Mouse (Mus musculus) liver, embryonic 14.5 days (tissue): Measurements from ENCODE around the gene Vps9d1.

Experiments
- CTCF ChIP-seq: IDR thresholded peaks from 2 replicates; pipeline ENCODE4 v1.5.1; 2016; ENCODE audit warnings: antibody characterized with exemption, low read depth, control low read depth
- EP300 ChIP-seq: IDR thresholded peaks from 2 replicates; pipeline ENCODE4 v1.6.1; 2016; ENCODE audit warnings: antibody characterized with exemption, low read depth

DNA sequence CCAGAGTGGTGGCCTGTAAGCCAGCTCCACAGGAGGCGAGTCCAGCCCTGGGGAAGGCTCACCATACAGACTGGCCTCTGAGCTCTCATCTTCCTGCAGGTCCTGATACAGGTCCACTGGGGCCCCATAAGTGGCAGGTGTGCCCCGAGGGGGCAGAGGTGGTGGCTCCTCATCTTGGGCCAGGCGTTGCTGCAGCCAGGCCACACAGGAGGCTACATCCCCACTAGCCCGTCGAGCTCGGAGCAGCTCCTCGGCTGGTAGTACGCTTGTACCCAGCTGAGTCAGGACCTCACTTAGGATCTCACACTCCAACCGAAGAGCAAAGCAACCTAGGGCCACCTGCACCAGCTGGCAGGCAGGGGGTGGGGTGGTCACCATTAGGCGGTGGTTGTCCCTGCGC is 20.4 kb downstream of the Vps9d1 start:
- no peak for TF ChIP-seq CTCF
- no peak for TF ChIP-seq EP300
